Mouse (Mus musculus): Measurements from ENCODE around the gene Togaram2.

DNA sequence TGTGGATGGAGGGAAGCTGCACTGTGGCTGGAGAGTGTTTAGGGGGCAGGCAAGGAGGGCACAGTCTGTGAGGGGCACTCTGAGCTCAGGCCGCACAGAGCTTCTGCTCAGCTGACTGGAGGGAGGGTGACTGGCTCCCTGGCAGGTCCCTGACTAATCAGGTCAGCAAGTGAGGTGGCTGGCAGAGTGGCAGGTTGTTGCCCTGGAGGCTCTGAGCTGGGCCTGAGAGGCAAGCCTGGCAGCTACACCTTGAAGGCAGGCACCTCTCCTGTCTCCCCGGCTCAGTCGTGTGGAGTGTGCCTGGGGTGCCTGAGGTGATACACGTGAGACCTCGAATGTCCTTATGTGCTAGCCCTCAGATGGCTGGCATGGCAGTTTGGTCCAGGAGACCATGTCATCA is 23.3 kb downstream of the Togaram2 start:
- TF ChIP-seq CTCF (IDR thresholded peaks at IDR 0.05; ENCODE audit: borderline replicate concordance, control insufficient read depth, extremely low read depth, insufficient read depth, low read length, poor library complexity) (no peak), POLR2A (IDR thresholded peaks at IDR 0.05; ENCODE audit: control insufficient read depth, extremely low read depth, insufficient read depth, low read length, poor library complexity) (no peak)
